Mouse (Mus musculus) limb, embryonic 10.5 days (tissue): Measurements from ENCODE around the gene Zfp536. TPM values are rescaled to one million over a fixed set of nuclear protein-coding genes. Genes with fewer than 3 reads are reported as not detected.

Source experiments
- DNase-seq: peaks from one replicate; pipeline ENCODE4 v3.0.0-alpha.2; 2017; ENCODE audit warnings: low spot score
- H3K27ac ChIP-seq: fragments of 300-500 bp; sonication (generic); 2 replicates; pipeline ENCODE4 v1.5.1; 2016; ENCODE audit warnings: mild to moderate bottlenecking
- H3K27me3 ChIP-seq: fragments of 300-500 bp; sonication (generic); 2 replicates; pipeline ENCODE4 v1.6.1; 2016; ENCODE audit warnings: low read depth, mild to moderate bottlenecking; ENCODE audit not compliant: poor library complexity, severe bottlenecking
- H3K36me3 ChIP-seq: fragments of 300-500 bp; sonication (generic); 2 replicates; pipeline ENCODE4 v1.6.1; 2016; ENCODE audit warnings: mild to moderate bottlenecking, moderate library complexity
- H3K4me1 ChIP-seq: fragments of 300-500 bp; sonication (generic); 2 replicates; pipeline ENCODE4 v1.6.1; 2016
- H3K4me3 ChIP-seq: fragments of 300-500 bp; sonication (generic); 2 replicates; pipeline ENCODE4 v1.5.1; 2016; ENCODE audit warnings: mild to moderate bottlenecking, moderate library complexity
- H3K9me3 ChIP-seq: fragments of 300-500 bp; sonication (generic); replicated peaks from 2 replicates; pipeline ENCODE4 v1.6.1; 2016; ENCODE audit warnings: mild to moderate bottlenecking
- WGBS: fragments of 180-500 bp; shearing (Covaris S2); methylation state at CpG from one replicate; pipeline ENCODE4 v1.1.7; 2016; 5-methylcytosine and 5-hydroxymethylcytosine counted together
- polyA plus RNA-seq: library from polyadenylated mRNA; unstranded; fragments of >200 nt; fragmentation: Nextera tagmentation; extraction: Ambion mirVana; gene quantifications from 2 replicates; pipeline ENCODE4 v1.2.1, GENCODE M21; 2016

The Zfp536 gene
- polyA plus RNA-seq, 1 experiment from 2014 or later, result 1.8 TPM

- peaks cover 94% of the 10 kb centered on the region for H3K27me3 ChIP-seq
- WGBS, result under 1% methylated on average over 44 of the region's 46 CpGs
- no peaks in the 10 kb centered on the region for H3K36me3 ChIP-seq
- peak overlapping the region; percentile 82 for H3K27ac ChIP-seq
- peak; percentile 66 for DNase-seq
- peak overlapping the region; percentile 65 for H3K4me3 ChIP-seq
- H3K9me3 ChIP-seq, result no peaks in the 10 kb centered on the region
- H3K4me1 ChIP-seq, result peaks cover 54% of the 10 kb centered on the region
Observed at GRCm38 (mm10) chr7:37772376-37773311, 797 bp downstream of the Zfp536 start.

GRCm38 (mm10) chr7:37771491-37772375 is 1.7 kb downstream of the Zfp536 start:
- peak overlapping the region; percentile 82 for H3K27ac ChIP-seq
- H3K36me3 ChIP-seq, result no peaks in the 10 kb centered on the region
- WGBS, result under 1% methylated on average over 64 of the region's 75 CpGs
- no peaks in the 10 kb centered on the region for H3K9me3 ChIP-seq
- H3K4me3 ChIP-seq, result peak overlapping the region; percentile 65
- DNase-seq, result peak; percentile 71
- peaks cover 99% of the 10 kb centered on the region for H3K27me3 ChIP-seq
- H3K4me1 ChIP-seq, result peaks cover 54% of the 10 kb centered on the region

- peaks cover 54% of the 10 kb centered on the region for H3K4me1 ChIP-seq
Observed at GRCm38 (mm10) chr7:37770400-37771050, 2.9 kb downstream of the Zfp536 start.

GRCm38 (mm10) chr7:37769526-37770399 is 3.7 kb downstream of the Zfp536 start:
- H3K36me3 ChIP-seq, result no peaks in the 10 kb centered on the region
- DNase-seq, result peak; percentile 67
- peak overlapping the region; percentile 83 for H3K27ac ChIP-seq
- under 1% methylated on average over 53 of the region's 53 CpGs for WGBS
- H3K4me3 ChIP-seq, result peak overlapping the region; percentile 65
- peaks cover 99% of the 10 kb centered on the region for H3K27me3 ChIP-seq
- H3K9me3 ChIP-seq, result no peaks in the 10 kb centered on the region
- peaks cover 51% of the 10 kb centered on the region for H3K4me1 ChIP-seq

More at GRCm38 (mm10) chr7:37770400-37771050, 2.9 kb downstream of the Zfp536 start:
- Histone ChIP-seq H3K27me3 (peaks cover 99% of the 10 kb centered on the region), H3K27ac (peak overlapping the region; percentile 83), H3K4me3 (peak overlapping the region; percentile 65), H3K36me3 (no peaks in the 10 kb centered on the region), H3K9me3 (no peaks in the 10 kb centered on the region)
- DNase-seq, result peak; percentile 91
- WGBS, result under 1% methylated on average over 57 of the region's 57 CpGs

- peak; percentile 50 for DNase-seq
Observed at GRCm38 (mm10) chr7:37769004-37769403, 4.4 kb downstream of the Zfp536 start.

GRCm38 (mm10) chr7:37768310-37768940 is 5.0 kb downstream of the Zfp536 start:
- H3K27ac ChIP-seq, result no peak overlapping the region
- no peak for DNase-seq
- H3K4me1 ChIP-seq, result peaks cover 51% of the 10 kb centered on the region
- no peaks in the 10 kb centered on the region for H3K9me3 ChIP-seq
- no peaks in the 10 kb centered on the region for H3K36me3 ChIP-seq
- H3K27me3 ChIP-seq, result peaks cover 99% of the 10 kb centered on the region
- 5% methylated on average over 10 of the region's 10 CpGs for WGBS
- H3K4me3 ChIP-seq, result peak overlapping the region; percentile 65

More at GRCm38 (mm10) chr7:37769004-37769403, 4.4 kb downstream of the Zfp536 start:
- Histone ChIP-seq H3K36me3 (no peaks in the 10 kb centered on the region), H3K9me3 (no peaks in the 10 kb centered on the region), H3K27me3 (peaks cover 99% of the 10 kb centered on the region), H3K4me3 (peak overlapping the region; percentile 65), H3K4me1 (peaks cover 51% of the 10 kb centered on the region), H3K27ac (no peak overlapping the region)
- WGBS, result 0% methylated on average over 28 of the region's 28 CpGs

GRCm38 (mm10) chr7:37758886-37759285 is 14.6 kb downstream of the Zfp536 start:
- H3K9me3 ChIP-seq, result no peaks in the 10 kb centered on the region
- no peak for DNase-seq
- no peaks in the 10 kb centered on the region for H3K36me3 ChIP-seq
- H3K4me1 ChIP-seq, result peaks cover 3% of the 10 kb centered on the region; the same call in 1 of the 2 replicates
- 92% methylated on average over 5 of the region's 5 CpGs for WGBS
- H3K27me3 ChIP-seq, result peaks cover 49% of the 10 kb centered on the region
- no peak overlapping the region for H3K27ac ChIP-seq
- H3K4me3 ChIP-seq, result no peak overlapping the region

- H3K36me3 ChIP-seq, result no peaks in the 10 kb centered on the region
- H3K4me1 ChIP-seq, result peaks cover 3% of the 10 kb centered on the region; the same call in 1 of the 2 replicates
- H3K4me3 ChIP-seq, result no peak overlapping the region
- no peak for DNase-seq
- WGBS, result 87% methylated on average over 1 of the region's 1 CpGs
- no peak overlapping the region for H3K27ac ChIP-seq
- peaks cover 41% of the 10 kb centered on the region for H3K27me3 ChIP-seq
- H3K9me3 ChIP-seq, result no peaks in the 10 kb centered on the region
Observed at GRCm38 (mm10) chr7:37753024-37753423, 20.4 kb downstream of the Zfp536 start.

- WGBS, result 45% methylated on average over 13 of the region's 13 CpGs
Observed at GRCm38 (mm10) chr7:37746133-37746761, 27.2 kb downstream of the Zfp536 start.

GRCm38 (mm10) chr7:37743350-37743749 is 30.1 kb downstream of the Zfp536 start:
- H3K4me1 ChIP-seq, result peaks cover 22% of the 10 kb centered on the region
- H3K27ac ChIP-seq, result no peak overlapping the region
- H3K9me3 ChIP-seq, result no peaks in the 10 kb centered on the region
- H3K36me3 ChIP-seq, result no peaks in the 10 kb centered on the region
- WGBS, result 39% methylated on average over 8 of the region's 8 CpGs
- peaks cover 91% of the 10 kb centered on the region for H3K27me3 ChIP-seq
- no peak overlapping the region for H3K4me3 ChIP-seq
- no peak for DNase-seq

More at GRCm38 (mm10) chr7:37746133-37746761, 27.2 kb downstream of the Zfp536 start:
- H3K4me3 ChIP-seq, result no peak overlapping the region
- peaks cover 22% of the 10 kb centered on the region for H3K4me1 ChIP-seq
- peaks cover 87% of the 10 kb centered on the region for H3K27me3 ChIP-seq
- H3K36me3 ChIP-seq, result no peaks in the 10 kb centered on the region
- no peak overlapping the region for H3K27ac ChIP-seq
- H3K9me3 ChIP-seq, result no peaks in the 10 kb centered on the region
- DNase-seq, result no peak

- no peak for DNase-seq
- peaks cover 4% of the 10 kb centered on the region; the same call in 1 of the 2 replicates for H3K4me1 ChIP-seq
- peaks cover 90% of the 10 kb centered on the region for H3K27me3 ChIP-seq
- WGBS, result 54% methylated on average over 8 of the region's 8 CpGs
- H3K27ac ChIP-seq, result no peak overlapping the region
- no peaks in the 10 kb centered on the region for H3K9me3 ChIP-seq
- no peak overlapping the region for H3K4me3 ChIP-seq
- H3K36me3 ChIP-seq, result no peaks in the 10 kb centered on the region
Observed at GRCm38 (mm10) chr7:37737191-37737590, 36.2 kb downstream of the Zfp536 start.
